Comparison of ENCODE assay signal across 9 mouse cellular contexts in the genomic region with DNA sequence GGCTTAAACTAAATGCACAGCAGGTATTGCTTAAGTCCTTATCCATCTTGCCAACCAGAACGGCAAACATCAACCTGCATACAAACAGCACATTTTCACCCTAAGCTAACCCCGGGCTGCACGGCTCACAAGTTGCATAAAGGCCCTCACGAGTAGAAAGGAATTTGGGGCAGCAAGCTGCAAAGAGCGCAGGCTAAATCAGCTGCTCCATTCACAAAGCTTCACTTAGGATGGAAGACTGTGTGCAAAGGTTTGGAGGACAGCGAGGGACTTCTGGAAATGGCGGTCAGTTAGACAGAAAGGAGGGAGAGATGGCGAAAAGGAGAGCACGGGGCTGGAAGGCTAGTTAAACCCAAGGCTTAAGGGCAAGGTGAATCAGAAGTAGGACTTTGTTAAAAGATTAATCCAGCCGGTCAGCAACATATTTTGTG. TPM values are rescaled to one million over a fixed set of nuclear protein-coding genes. Genes with fewer than 3 reads are reported as not detected.
A peak's percentile ranks its signal among the peaks of the same experiment; 100 is the strongest.
DNase-seq lines count a peak whose midpoint lies in the region; ATAC-seq and TF ChIP-seq lines count a peak whose summit lies in the region.
"Had no signal": no experiment of that assay in that cellular context is flagged by ENCODE, and none has a peak within 500 bp of the region (broad histone marks: within the 10 kb centered on the region; RNA-seq: fewer than 3 reads in every experiment).

No protein-coding gene starts in this region.

- peaks cover 72% of the 10 kb centered on the region for H3K4me1 ChIP-seq in heart, embryonic 10.5 days
- no peaks in the 10 kb centered on the region for H3K4me1 ChIP-seq in forebrain, postnatal 0 days (ENCODE audit: insufficient read depth)
- peaks cover 21% of the 10 kb centered on the region; the same call in 1 of the 2 replicates for H3K4me1 ChIP-seq in kidney, postnatal 0 days (replicated peaks; ENCODE audit: insufficient read depth, low read length)
- H3K4me1 ChIP-seq in midbrain, embryonic 10.5 days = peaks cover 52% of the 10 kb centered on the region

- 0 out of 2 replicates have a peak, but pooled peaks have one; percentile 8 for ATAC-seq in forebrain, postnatal 0 days
- peak; percentile 18; the same call in 1 of the 2 replicates for ATAC-seq in kidney, postnatal 0 days (replicated peaks; ENCODE audit: low FRiP score, low read depth)

- no peaks in the 10 kb centered on the region for H3K9me3 ChIP-seq in heart, embryonic 10.5 days
- no peaks in the 10 kb centered on the region for H3K9me3 ChIP-seq in forebrain, postnatal 0 days (ENCODE audit: low read length)
- no peaks in the 10 kb centered on the region for H3K9me3 ChIP-seq in kidney, postnatal 0 days (replicated peaks; ENCODE audit: low read length)
- no peaks in the 10 kb centered on the region for H3K9me3 ChIP-seq in midbrain, embryonic 10.5 days (replicated peaks)
- H3K9me3 ChIP-seq: embryonic facial prominence, embryonic 15.5 days had no signal

- no peaks in the 10 kb centered on the region for H3K27me3 ChIP-seq in heart, embryonic 10.5 days (ENCODE audit: insufficient read depth, poor library complexity, severe bottlenecking)
- no peaks in the 10 kb centered on the region for H3K27me3 ChIP-seq in forebrain, postnatal 0 days (ENCODE audit: insufficient read depth, low read length)
- H3K27me3 ChIP-seq in kidney, postnatal 0 days (ENCODE audit: insufficient read depth, low read length) = no peaks in the 10 kb centered on the region
- H3K27me3 ChIP-seq in midbrain, embryonic 10.5 days (ENCODE audit: low read depth, poor library complexity, severe bottlenecking) = no peaks in the 10 kb centered on the region; the same call in 1 of the 2 replicates
- H3K27me3 ChIP-seq: embryonic facial prominence, embryonic 15.5 days had no signal

- peak overlapping the region; percentile 76 for H3K4me3 ChIP-seq in heart, embryonic 10.5 days
- no peak overlapping the region for H3K4me3 ChIP-seq in forebrain, postnatal 0 days (ENCODE audit: low read depth, low read length)
- H3K4me3 ChIP-seq in kidney, postnatal 0 days (replicated peaks; ENCODE audit: low read depth, low read length) = no peak overlapping the region
- H3K4me3 ChIP-seq in midbrain, embryonic 10.5 days = peak overlapping the region; percentile 34

- DNase-seq in heart, embryonic 10.5 days (ENCODE audit: low spot score) = peak; percentile 74
- DNase-seq in heart, postnatal 4 days = no peak
- no peak for DNase-seq in forebrain, postnatal 0 days
- DNase-seq in kidney, postnatal 0 days (ENCODE audit: low spot score) = peak; percentile 50
- DNase-seq in midbrain, embryonic 10.5 days (ENCODE audit: low spot score) = no peak
- no peak for DNase-seq in spleen, postnatal 10 days (ENCODE audit: low spot score in 2 of 2)
- DNase-seq in ovary, postnatal 14 days (ENCODE audit: low spot score) = no peak
- DNase-seq in adrenal gland, adult 8-10 months = no peak

- no peak overlapping the region; the same call in 1 of the 2 replicates for H3K4me2 ChIP-seq in forebrain, postnatal 0 days (ENCODE audit: low read depth)
- peak overlapping the region; percentile 66 for H3K4me2 ChIP-seq in kidney, postnatal 0 days (ENCODE audit: low read length)

- WGBS in heart, embryonic 10.5 days = 31% methylated on average over 10 of the region's 10 CpGs
- 22% methylated on average over 10 of the region's 10 CpGs for WGBS in forebrain, postnatal 0 days
- 40% methylated on average over 10 of the region's 10 CpGs for WGBS in kidney, postnatal 0 days
- WGBS in midbrain, embryonic 10.5 days = 17% methylated on average over 10 of the region's 10 CpGs

- H3K9ac ChIP-seq in forebrain, postnatal 0 days = no peak overlapping the region
- 0 out of 2 replicates have a peak overlapping the region, but pooled peaks have one; percentile 24 for H3K9ac ChIP-seq in kidney, postnatal 0 days (ENCODE audit: low read depth, low read length)
- H3K9ac ChIP-seq: embryonic facial prominence, embryonic 15.5 days had no signal

- no peak for TF ChIP-seq CTCF in forebrain, postnatal 0 days (IDR thresholded peaks at IDR 0.05; ENCODE audit: low read depth)
- no peak for TF ChIP-seq CTCF in kidney, postnatal 0 days (IDR thresholded peaks at IDR 0.05; ENCODE audit: low read depth)

- peak overlapping the region; percentile 97 for H3K27ac ChIP-seq in heart, embryonic 10.5 days
- no peak overlapping the region; the same call in 1 of the 2 replicates for H3K27ac ChIP-seq in forebrain, postnatal 0 days (ENCODE audit: low read depth, low read length)
- H3K27ac ChIP-seq in kidney, postnatal 0 days = peak overlapping the region; percentile 85
- H3K27ac ChIP-seq in midbrain, embryonic 10.5 days (replicated peaks) = peak overlapping the region; percentile 78

- H3K36me3 ChIP-seq in heart, embryonic 10.5 days = peaks cover 11% of the 10 kb centered on the region
- H3K36me3 ChIP-seq in forebrain, postnatal 0 days (ENCODE audit: insufficient read depth) = no peaks in the 10 kb centered on the region
- H3K36me3 ChIP-seq in kidney, postnatal 0 days (ENCODE audit: insufficient read depth, low read length) = no peaks in the 10 kb centered on the region
- no peaks in the 10 kb centered on the region for H3K36me3 ChIP-seq in midbrain, embryonic 10.5 days
- H3K36me3 ChIP-seq: embryonic facial prominence, embryonic 15.5 days had no signal

RNA-seq across cellular contexts. Expression of gene Ccdc141, which starts 1.8 kb away (rescaled TPM):
- 150 and 241 TPM in 2 replicates for polyA plus RNA-seq in heart, embryonic 10.5 days (2016; fragmentation: Nextera tagmentation; extraction: Ambion mirVana)
- 100 to 1,000 TPM; 228 to 229 TPM for total RNA-seq in heart, postnatal 4 days (2021)
- 11.3 and 18.6 TPM in 2 replicates for total RNA-seq in forebrain, postnatal 0 days (2014; rRNA removed)
- 5.0 and 7.3 TPM in 2 replicates for polyA plus RNA-seq in forebrain, postnatal 0 days (2015; fragmentation: Nextera tagmentation; extraction: Ambion mirVana)
- 12.7 and 12.9 TPM in 2 replicates for polyA plus RNA-seq in kidney, postnatal 0 days (2015; fragmentation: Nextera tagmentation; extraction: Ambion mirVana)
- polyA plus RNA-seq in midbrain, embryonic 10.5 days (2016; fragmentation: Nextera tagmentation; extraction: Ambion mirVana) = 3.5 and 4.3 TPM in 2 replicates
- 1 to 10 TPM; 5.0 to 9.8 (median 9.3) TPM for total RNA-seq in adrenal gland, adult 8-10 months (2022)

Comparison
In these comparisons a context has a peak if more than half of its experiments do, and no peak if none do; other contexts are left out.
1. DNase-seq: peak in heart, embryonic 10.5 days (single experiment) and kidney, postnatal 0 days (single experiment); none in heart, postnatal 4 days (single experiment), forebrain, postnatal 0 days (single experiment), midbrain, embryonic 10.5 days (single experiment), spleen, postnatal 10 days (0 of 2), ovary, postnatal 14 days (single experiment) and adrenal gland, adult 8-10 months (single experiment).
2. H3K4me3 ChIP-seq: peak in heart, embryonic 10.5 days (single experiment) and midbrain, embryonic 10.5 days (single experiment); none in forebrain, postnatal 0 days (single experiment) and kidney, postnatal 0 days (single experiment).
3. RNA of gene Ccdc141, which starts 1.8 kb away (polyA plus RNA-seq): 150 to 241 TPM in heart, embryonic 10.5 days; 12.7 to 12.9 TPM in kidney, postnatal 0 days, 5.0 to 7.3 TPM in forebrain, postnatal 0 days and 3.5 to 4.3 TPM in midbrain, embryonic 10.5 days; every median in the first group is over 10 times any median in the second.